Mouse (Mus musculus) bone marrow, adult 2 months (tissue): ENCODE measurements around the gene Tbx3. TPM values are rescaled to one million over a fixed set of nuclear protein-coding genes. Genes with fewer than 3 reads are reported as not detected.

Experiments
- H3K27ac ChIP-seq: fragments of 200-500 bp; 2 replicates; pipeline ENCODE4 v1.5.1; 2012; ENCODE audit warnings: low read depth, mild to moderate bottlenecking, control low read depth, inconsistent platforms, low read length; ENCODE audit not compliant: control insufficient read depth, poor library complexity, insufficient read depth
- H3K4me1 ChIP-seq: fragments of 200-500 bp; 2 replicates; pipeline ENCODE4 v1.6.1; 2011; ENCODE audit warnings: low read length; ENCODE audit not compliant: control insufficient read depth, insufficient read depth
- H3K4me3 ChIP-seq: fragments of 200-500 bp; replicated peaks from 2 replicates; pipeline ENCODE3; 2011; ENCODE audit warnings: mild to moderate bottlenecking, low read depth, low read length, control low read depth; ENCODE audit not compliant: control insufficient read depth
- CTCF ChIP-seq: fragments of 200-500 bp; IDR thresholded peaks from 2 replicates; pipeline ENCODE4 v1.5.1; 2011; ENCODE audit warnings: low read length, control low read depth; ENCODE audit not compliant: control insufficient read depth, insufficient read depth
- POLR2A ChIP-seq: fragments of 200-500 bp; IDR thresholded peaks from 2 replicates; pipeline ENCODE4 v1.6.1; 2011; ENCODE audit warnings: low read depth, mild to moderate bottlenecking, control low read depth, low read length, borderline replicate concordance; ENCODE audit not compliant: control insufficient read depth
- WGBS: fragments of 180-500 bp; shearing (Covaris S2); methylation state at CpG from one replicate; pipeline ENCODE4 v1.1.7; 2018; 5-methylcytosine and 5-hydroxymethylcytosine counted together
- polyA plus RNA-seq: library from polyadenylated mRNA; stranded (reverse); fragments of >200 nt; gene quantifications from 2 replicates; pipeline ENCODE4 v1.2.4, GENCODE M21; 2011; ENCODE audit warnings: low replicate concordance; ENCODE audit not compliant: missing spikeins, insufficient read depth, insufficient read length

The Tbx3 gene
- polyA plus RNA-seq, 1 experiment = 3.2 TPM

- no peak for TF ChIP-seq POLR2A
- TF ChIP-seq CTCF = no peak
- H3K4me3 ChIP-seq = no peak overlapping the region
- no peak overlapping the region for H3K27ac ChIP-seq
- H3K4me1 ChIP-seq = no peaks in the 10 kb centered on the region
- 15% methylated on average over 6 of the region's 6 CpGs for WGBS
Measured at GRCm38 (mm10) chr5:119657362-119657761, 13.1 kb upstream of the Tbx3 start.

GRCm38 (mm10) chr5:119657804-119658203, 12.7 kb upstream of the Tbx3 start:
- no peaks in the 10 kb centered on the region for H3K4me1 ChIP-seq
- no peak overlapping the region for H3K27ac ChIP-seq
- 8% methylated on average over 6 of the region's 6 CpGs for WGBS
- TF ChIP-seq POLR2A (no peak), CTCF (no peak)
- no peak overlapping the region for H3K4me3 ChIP-seq

- Histone ChIP-seq H3K27ac (no peak overlapping the region), H3K4me1 (no peaks in the 10 kb centered on the region), H3K4me3 (no peak overlapping the region)
- no peak for TF ChIP-seq CTCF
- no peak for TF ChIP-seq POLR2A
- WGBS = 9% methylated on average over 5 of the region's 5 CpGs
Measured at GRCm38 (mm10) chr5:119658396-119658795, 12.1 kb upstream of the Tbx3 start.

GRCm38 (mm10) chr5:119659041-119659440, 11.4 kb upstream of the Tbx3 start:
- Histone ChIP-seq H3K27ac (no peak overlapping the region), H3K4me3 (no peak overlapping the region), H3K4me1 (no peaks in the 10 kb centered on the region)
- WGBS = 11% methylated on average over 3 of the region's 3 CpGs
- TF ChIP-seq POLR2A (no peak), CTCF (no peak)

GRCm38 (mm10) chr5:119660526-119661410, 9.7 kb upstream of the Tbx3 start:
- 9% methylated on average over 25 of the region's 25 CpGs for WGBS

GRCm38 (mm10) chr5:119661474-119661873, 9.0 kb upstream of the Tbx3 start:
- Histone ChIP-seq H3K4me3 (no peak overlapping the region), H3K27ac (no peak overlapping the region), H3K4me1 (no peaks in the 10 kb centered on the region)
- TF ChIP-seq POLR2A (no peak), CTCF (no peak)
- 11% methylated on average over 11 of the region's 11 CpGs for WGBS

More at GRCm38 (mm10) chr5:119660526-119661410, 9.7 kb upstream of the Tbx3 start:
- Histone ChIP-seq H3K27ac (no peak overlapping the region), H3K4me1 (no peaks in the 10 kb centered on the region), H3K4me3 (no peak overlapping the region)
- TF ChIP-seq CTCF = no peak
- no peak for TF ChIP-seq POLR2A

GRCm38 (mm10) chr5:119662326-119662725, 8.1 kb upstream of the Tbx3 start:
- Histone ChIP-seq H3K27ac (no peak overlapping the region), H3K4me1 (no peaks in the 10 kb centered on the region), H3K4me3 (no peak overlapping the region)
- TF ChIP-seq POLR2A = no peak
- no peak for TF ChIP-seq CTCF
- 11% methylated on average over 13 of the region's 13 CpGs for WGBS

- 7% methylated on average over 12 of the region's 12 CpGs for WGBS
- TF ChIP-seq CTCF (no peak), POLR2A (no peak)
- H3K4me1 ChIP-seq = no peaks in the 10 kb centered on the region
- no peak overlapping the region for H3K4me3 ChIP-seq
- H3K27ac ChIP-seq = no peak overlapping the region
Measured at GRCm38 (mm10) chr5:119662731-119663130, 7.7 kb upstream of the Tbx3 start.
